Mouse (Mus musculus) heart, embryonic 14.5 days (tissue): ENCODE results near the gene Garnl3. TPM values are rescaled to one million over a fixed set of nuclear protein-coding genes. Genes with fewer than 3 reads are reported as not detected.

ENCODE experiments used
- ATAC-seq: fragments of 200-750 bp; cut with Nextera tagmentation; 2 replicates; pipeline ENCODE4 v1.8.0; 2017; ENCODE audit warnings: low read depth, moderate TSS enrichment; ENCODE audit not compliant: insufficient number of reproducible peaks, insufficient read depth, low FRiP score
- H3K27ac ChIP-seq, 2 experiments: fragments of 200-500 bp in 1 of 2; fragments of 300-500 bp in 1 of 2; sonication (generic) in 1 of 2; replicated peaks in 1 of 2; 2 replicates each; pipeline ENCODE4 v1.5.1; 2012 to 2014; ENCODE audit warnings: low read depth in 2 of 2, low read length in 2 of 2, control low read depth in 1 of 2, mild to moderate bottlenecking in 1 of 2, mixed read lengths in 1 of 2; ENCODE audit not compliant: control insufficient read depth in 1 of 2, insufficient read depth in 1 of 2
- H3K27me3 ChIP-seq: fragments of 300-500 bp; sonication (generic); 2 replicates; pipeline ENCODE4 v1.6.1; 2014; ENCODE audit warnings: mild to moderate bottlenecking, low read length, control low read depth; ENCODE audit not compliant: control insufficient read depth, insufficient read depth
- H3K36me3 ChIP-seq: fragments of 300-500 bp; sonication (generic); 2 replicates; pipeline ENCODE4 v1.6.1; 2014; ENCODE audit warnings: mild to moderate bottlenecking, control low read depth, low read length, mixed read lengths; ENCODE audit not compliant: control insufficient read depth, insufficient read depth
- H3K4me1 ChIP-seq, 2 experiments: fragments of 200-500 bp in 1 of 2; fragments of 300-500 bp in 1 of 2; sonication (generic) in 1 of 2; 2 replicates each; pipeline ENCODE4 v1.6.1; 2012 to 2014; ENCODE audit warnings: low read length in 2 of 2, control low read depth in 1 of 2, mixed read lengths in 1 of 2; ENCODE audit not compliant: control insufficient read depth in 2 of 2, insufficient read depth in 2 of 2
- H3K4me2 ChIP-seq: fragments of 300-500 bp; sonication (generic); 2 replicates; pipeline ENCODE4 v1.6.1; 2014; ENCODE audit warnings: mild to moderate bottlenecking, low read length
- H3K4me3 ChIP-seq, 2 experiments: fragments of 200-500 bp in 1 of 2; fragments of 300-500 bp in 1 of 2; sonication (generic) in 1 of 2; 2 replicates each; pipeline ENCODE4 v1.5.1; 2012 to 2014; ENCODE audit warnings: low read length in 2 of 2, mild to moderate bottlenecking in 2 of 2, control low read depth in 1 of 2, low read depth in 1 of 2, moderate library complexity in 1 of 2; ENCODE audit not compliant: control insufficient read depth in 1 of 2, insufficient read depth in 1 of 2
- H3K9ac ChIP-seq: fragments of 300-500 bp; sonication (generic); 2 replicates; pipeline ENCODE4 v1.6.1; 2014; ENCODE audit warnings: mild to moderate bottlenecking, low read length
- H3K9me3 ChIP-seq: fragments of 300-500 bp; sonication (generic); 2 replicates; pipeline ENCODE4 v1.6.1; 2016; ENCODE audit warnings: low read length, control low read depth; ENCODE audit not compliant: control insufficient read depth
- WGBS: fragments of 180-500 bp; shearing (Covaris S2); extraction: QIAGEN DNeasy Blood & Tissue Kit; methylation state at CpG from one replicate; pipeline ENCODE4 v1.1.7; 2014; 5-methylcytosine and 5-hydroxymethylcytosine counted together
- polyA plus RNA-seq: library from polyadenylated mRNA; unstranded; fragments of >200 nt; fragmentation: Nextera tagmentation; extraction: Ambion mirVana; gene quantifications from 2 replicates; pipeline ENCODE4 v1.2.1, GENCODE M21; 2014

Garnl3 gene
- polyA plus RNA-seq, 1 experiment from 2014 or later, result 11.0 TPM

DNA sequence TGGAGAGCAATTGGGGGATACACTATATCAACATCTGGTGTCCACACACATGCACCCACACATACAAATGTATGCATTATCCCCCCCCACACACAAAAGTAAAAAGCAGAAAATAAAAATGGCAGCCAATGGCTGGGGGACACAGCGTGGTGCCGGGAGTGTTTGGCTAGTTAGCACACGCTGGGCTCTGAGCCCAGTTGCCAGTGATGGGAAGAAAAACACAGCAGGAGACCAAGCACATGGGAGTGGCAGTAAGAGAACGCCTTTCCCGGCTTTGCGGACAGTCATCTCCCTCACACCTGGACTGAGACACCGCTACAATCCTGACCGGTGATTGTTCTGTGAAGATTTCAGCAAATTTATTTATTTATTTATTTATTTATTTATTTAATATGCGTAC, 160.2 kb downstream of the Garnl3 start:
- H3K9me3 ChIP-seq, result no peaks in the 10 kb centered on the region
- 49% methylated on average over 9 of the region's 9 CpGs for WGBS
- no peak overlapping the region for H3K27ac ChIP-seq
- H3K4me2 ChIP-seq, result no peak overlapping the region
- H3K4me3 ChIP-seq, result no peak overlapping the region
- no peaks in the 10 kb centered on the region for H3K27me3 ChIP-seq
- no peak for ATAC-seq
- no peak overlapping the region for H3K9ac ChIP-seq
- peaks cover 16 to 30% of the 10 kb centered on the region in 2 experiments for H3K4me1 ChIP-seq
- H3K36me3 ChIP-seq, result peaks cover 36% of the 10 kb centered on the region

DNA sequence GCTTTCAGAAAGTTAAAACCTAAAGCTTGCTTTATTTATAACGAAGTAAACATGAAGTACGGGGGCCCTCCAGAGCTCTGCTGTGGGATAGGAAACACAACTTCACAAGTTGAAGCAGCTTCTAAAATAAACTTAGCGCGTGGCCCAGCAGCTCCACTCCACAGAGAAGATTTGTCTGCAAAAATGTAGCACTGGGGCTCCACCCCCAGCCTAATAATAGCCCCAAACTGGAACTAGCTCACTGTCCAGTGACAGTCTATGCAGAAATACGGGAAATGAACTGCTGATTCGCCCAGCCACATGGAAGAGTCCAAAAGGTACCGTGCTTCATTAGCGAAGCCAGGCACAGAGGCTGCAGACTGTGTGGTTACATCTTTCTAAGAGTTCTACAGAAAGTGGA, 162.1 kb downstream of the Garnl3 start:
- WGBS, result 39% methylated on average over 8 of the region's 8 CpGs
- Histone ChIP-seq H3K4me2 (peak overlapping the region; percentile 61), H3K4me1 (peaks cover 16 to 32% of the 10 kb centered on the region in 2 experiments), H3K27me3 (no peaks in the 10 kb centered on the region), H3K27ac (peak overlapping the region; percentile 92 to 96), H3K9me3 (no peaks in the 10 kb centered on the region), H3K9ac (peak overlapping the region; percentile 63), H3K4me3 (peak overlapping the region; percentile 10 to 16; a peak in 1 of 4 replicates), H3K36me3 (peaks cover 29% of the 10 kb centered on the region)
- no peak for ATAC-seq

- Histone ChIP-seq H3K27me3 (no peaks in the 10 kb centered on the region), H3K9ac (peak overlapping the region; percentile 77), H3K4me1 (peaks cover 17 to 38% of the 10 kb centered on the region in 2 experiments), H3K9me3 (no peaks in the 10 kb centered on the region), H3K4me2 (peak overlapping the region; percentile 85), H3K4me3 (peak overlapping the region in 1 of 2 experiments; percentile 55; a peak in 1 of 4 replicates), H3K36me3 (peaks cover 29% of the 10 kb centered on the region), H3K27ac (peak overlapping the region in 1 of 2 experiments; percentile 98; a peak in 2 of 4 replicates)
- 79% methylated on average over 9 of the region's 9 CpGs for WGBS
- no peak for ATAC-seq
Measured at GRCm38 (mm10) chr2:32968024-32968614, 163.3 kb downstream of the Garnl3 start.

DNA sequence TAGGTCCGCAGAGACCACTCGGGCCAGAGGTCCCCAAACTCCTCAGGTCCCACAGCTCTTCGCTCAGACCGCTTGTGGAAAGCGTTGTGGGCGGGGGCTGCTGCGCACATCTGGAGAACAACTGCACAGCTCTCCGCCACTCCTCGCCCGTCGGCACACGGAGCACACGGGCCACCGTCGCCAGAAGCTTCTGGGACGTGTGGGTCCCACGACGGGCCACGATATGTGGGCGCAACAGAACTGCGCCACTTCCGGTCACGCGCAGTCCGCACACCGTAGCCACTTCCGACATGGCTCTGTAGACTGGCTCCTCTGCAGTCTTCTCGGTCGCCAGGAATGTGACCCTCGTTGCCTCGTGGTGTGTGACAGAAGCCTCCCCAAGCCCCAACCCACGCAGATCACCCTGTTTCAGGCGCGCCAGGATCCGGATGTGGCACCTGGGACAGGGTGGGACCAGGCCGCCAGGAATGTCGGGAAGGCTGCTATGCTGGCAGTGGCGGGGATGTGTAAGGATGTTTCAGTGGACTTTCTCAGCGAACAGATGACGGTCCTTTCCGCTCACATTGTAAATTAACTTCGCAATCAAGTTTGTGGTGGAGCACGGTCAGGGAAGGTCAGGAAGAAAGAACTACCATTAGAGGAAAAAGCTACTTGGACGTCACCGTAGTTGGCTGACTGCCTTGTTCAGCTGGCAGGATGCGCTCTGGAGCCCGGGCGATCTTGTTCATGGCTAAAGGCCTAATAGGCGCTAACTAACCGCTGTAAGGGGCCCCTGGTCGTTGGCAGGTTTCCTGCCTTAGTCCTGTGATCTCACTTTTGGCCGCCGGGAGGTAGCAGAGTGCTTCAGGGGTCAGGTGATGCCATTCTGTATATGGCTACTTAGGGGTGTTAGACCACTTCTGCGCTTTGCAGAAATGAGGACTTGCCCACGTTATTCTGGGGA, 164.5 kb downstream of the Garnl3 start:
- H3K9me3 ChIP-seq, result no peaks in the 10 kb centered on the region
- H3K9ac ChIP-seq, result peak overlapping the region; percentile 77
- H3K4me2 ChIP-seq, result peak overlapping the region; percentile 85
- WGBS, result under 1% methylated on average over 55 of the region's 55 CpGs
- ATAC-seq, result peak; percentile 77
- H3K4me3 ChIP-seq, result peak overlapping the region; percentile 55 to 66
- H3K36me3 ChIP-seq, result peaks cover 28% of the 10 kb centered on the region
- H3K4me1 ChIP-seq, result peaks cover 22 to 43% of the 10 kb centered on the region in 2 experiments
- peak overlapping the region; percentile 97 to 98 for H3K27ac ChIP-seq
- H3K27me3 ChIP-seq, result no peaks in the 10 kb centered on the region

DNA sequence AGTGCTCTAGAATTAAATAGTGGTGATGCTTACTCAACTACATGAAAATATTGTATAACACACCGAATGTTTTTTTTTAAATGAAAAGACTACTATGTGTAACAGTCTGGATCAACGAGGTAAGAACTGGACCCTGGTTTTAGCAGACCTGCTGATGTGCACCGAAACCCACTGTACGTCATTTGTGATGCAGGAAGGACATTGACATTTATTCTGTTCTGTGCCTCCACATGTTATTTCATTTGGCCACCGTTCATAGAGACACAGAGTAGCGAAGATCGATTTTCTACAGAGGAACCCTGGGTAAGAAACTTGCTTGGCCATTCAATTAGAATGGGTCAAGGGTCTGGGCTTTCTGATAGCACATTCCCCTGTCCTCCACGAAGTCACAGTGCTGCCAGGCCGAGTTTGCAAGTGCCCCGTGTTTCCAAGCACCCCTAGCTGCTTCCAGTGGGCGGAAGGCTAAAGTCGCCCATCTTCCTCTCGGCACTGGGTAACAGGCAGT, 165.2 kb downstream of the Garnl3 start:
- Histone ChIP-seq H3K4me2 (peak overlapping the region; percentile 85), H3K36me3 (peaks cover 28% of the 10 kb centered on the region), H3K4me3 (peak overlapping the region; percentile 55 to 66), H3K9me3 (no peaks in the 10 kb centered on the region), H3K9ac (peak overlapping the region; percentile 77), H3K4me1 (peaks cover 22 to 43% of the 10 kb centered on the region in 2 experiments), H3K27ac (peak overlapping the region; percentile 97 to 98), H3K27me3 (no peaks in the 10 kb centered on the region)
- ATAC-seq, result no peak
- 9% methylated on average over 13 of the region's 13 CpGs for WGBS

DNA sequence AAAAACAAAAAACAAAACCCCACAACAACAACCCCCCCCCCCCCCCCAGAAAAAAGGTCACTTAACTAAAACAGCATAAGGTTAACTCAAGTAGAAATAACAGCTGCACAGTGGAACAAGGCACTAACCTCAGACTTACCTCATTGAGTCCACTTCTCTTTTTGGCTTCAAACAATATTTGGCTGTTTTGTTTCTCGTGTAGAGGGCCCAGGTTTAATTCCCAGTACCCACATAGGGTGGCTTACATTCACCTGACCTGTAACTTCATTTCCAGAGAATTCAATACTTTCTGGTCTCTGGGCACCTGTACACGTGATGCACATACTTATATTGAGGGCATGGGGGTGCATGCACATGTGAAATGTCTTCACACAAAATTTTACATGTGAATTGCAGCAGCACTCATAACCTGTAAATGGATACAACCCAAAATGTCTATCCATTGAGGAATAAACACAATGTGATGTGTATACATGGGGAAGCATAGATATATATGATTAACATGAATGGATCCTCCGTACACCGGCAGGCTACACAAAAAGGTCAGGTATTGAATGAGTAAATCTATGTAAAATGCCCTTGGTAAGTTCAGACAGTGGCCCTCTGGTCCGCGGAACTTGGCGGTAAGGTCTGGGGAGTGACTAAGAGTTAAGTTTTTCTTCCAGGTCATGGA, 165.8 kb downstream of the Garnl3 start:
- Histone ChIP-seq H3K27ac (no peak overlapping the region), H3K4me1 (peaks cover 26 to 48% of the 10 kb centered on the region in 2 experiments), H3K4me3 (no peak overlapping the region), H3K36me3 (peaks cover 28% of the 10 kb centered on the region), H3K27me3 (no peaks in the 10 kb centered on the region), H3K9me3 (no peaks in the 10 kb centered on the region), H3K9ac (no peak overlapping the region), H3K4me2 (peak overlapping the region; percentile 85)
- no peak for ATAC-seq
- 18% methylated on average over 7 of the region's 7 CpGs for WGBS
